Mouse (Mus musculus) forebrain, postnatal 0 days (tissue): ENCODE results near the gene Fgf12. TPM values are rescaled to one million over a fixed set of nuclear protein-coding genes. Genes with fewer than 3 reads are reported as not detected.

Source experiments
- ATAC-seq: fragments of 200-750 bp; cut with Nextera tagmentation; 2 replicates; pipeline ENCODE4 v1.8.0; 2017; ENCODE audit warnings: mild to moderate bottlenecking, moderate library complexity
- DNase-seq: peaks from one replicate; pipeline ENCODE4 v3.0.0-alpha.2; 2015
- H3K27ac ChIP-seq: fragments of 300-500 bp; sonication (generic); 2 replicates; pipeline ENCODE4 v1.5.1; 2014; ENCODE audit warnings: low read depth, mild to moderate bottlenecking, antibody characterized with exemption, low read length, moderate library complexity, mixed read lengths
- H3K27me3 ChIP-seq: fragments of 300-500 bp; sonication (generic); 2 replicates; pipeline ENCODE4 v1.6.1; 2014; ENCODE audit warnings: mild to moderate bottlenecking, low read length, mixed read lengths; ENCODE audit not compliant: insufficient read depth
- H3K36me3 ChIP-seq: fragments of 300-500 bp; sonication (generic); 2 replicates; pipeline ENCODE4 v1.6.1; 2014; ENCODE audit warnings: mild to moderate bottlenecking, moderate library complexity; ENCODE audit not compliant: insufficient read depth
- H3K4me1 ChIP-seq: fragments of 300-500 bp; sonication (generic); 2 replicates; pipeline ENCODE4 v1.6.1; 2014; ENCODE audit warnings: antibody characterized with exemption; ENCODE audit not compliant: insufficient read depth
- H3K4me2 ChIP-seq: fragments of 300-500 bp; sonication (generic); 2 replicates; pipeline ENCODE4 v1.6.1; 2014; ENCODE audit warnings: low read depth, mild to moderate bottlenecking, moderate library complexity
- H3K4me3 ChIP-seq: fragments of 300-500 bp; sonication (generic); 2 replicates; pipeline ENCODE4 v1.5.1; 2014; ENCODE audit warnings: low read depth, low read length, mixed read lengths
- H3K9ac ChIP-seq: fragments of 300-500 bp; sonication (generic); 2 replicates; pipeline ENCODE4 v1.6.1; 2014; ENCODE audit warnings: mild to moderate bottlenecking
- H3K9me3 ChIP-seq: fragments of 300-500 bp; sonication (generic); 2 replicates; pipeline ENCODE4 v1.6.1; 2016; ENCODE audit warnings: low read length
- CTCF ChIP-seq: sonication (generic); IDR thresholded peaks from 2 replicates; pipeline ENCODE4 v1.5.1; 2016; ENCODE audit warnings: antibody characterized with exemption, control low read depth, low read depth
- WGBS: fragments of 180-500 bp; shearing (Covaris S2); extraction: QIAGEN DNeasy Blood & Tissue Kit; methylation state at CpG from one replicate; pipeline ENCODE4 v1.1.7; 2014; 5-methylcytosine and 5-hydroxymethylcytosine counted together
- microRNA counts: library from miRNA; unstranded; fragments of <30 nt; microRNA quantifications from one replicate; lab custom pipeline; 2015
- microRNA-seq, 2 experiments: library from miRNA; unstranded; fragments of <30 nt; microRNA quantifications; one replicate each; pipeline ENCODE4; 2016
- polyA plus RNA-seq: library from polyadenylated mRNA; unstranded; fragments of >200 nt; fragmentation: Nextera tagmentation; extraction: Ambion mirVana; gene quantifications from 2 replicates; pipeline ENCODE4 v1.2.1, GENCODE M21; 2015
- total RNA-seq: library from RNA; depleted of rRNA; stranded (reverse); fragments of >200 nt; gene quantifications from 2 replicates; pipeline ENCODE4 v1.2.3, GENCODE M21; 2014; rRNA removed

Fgf12 gene
- total and polyA plus RNA-seq, 2 experiments from 2014 or later: 50.1 to 57.4 TPM

DNA sequence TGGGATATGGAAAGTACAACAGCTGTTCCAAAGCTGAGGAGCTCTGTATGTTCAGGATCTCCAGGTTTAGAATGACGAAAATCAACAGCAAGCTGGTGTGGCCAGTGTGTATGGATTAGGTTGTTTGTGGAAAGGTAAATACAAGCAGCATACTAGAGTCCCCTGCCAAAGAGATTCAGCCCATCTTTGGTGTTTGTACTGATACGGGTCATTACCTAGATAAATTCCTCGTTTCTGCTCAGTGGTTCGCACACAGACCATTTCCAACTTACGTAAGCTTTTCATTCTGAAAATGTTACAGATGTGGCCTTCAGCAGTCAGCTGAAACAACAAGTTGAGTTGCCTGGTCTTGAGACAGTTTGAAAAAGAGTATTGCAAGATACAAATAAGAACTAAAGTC lies 536.9 kb downstream of the Fgf12 start:
- 90% methylated on average over 5 of the region's 5 CpGs for WGBS
- Histone ChIP-seq H3K36me3 (no peaks in the 10 kb centered on the region), H3K4me1 (no peaks in the 10 kb centered on the region), H3K4me3 (no peak overlapping the region), H3K9ac (no peak overlapping the region), H3K27ac (no peak overlapping the region), H3K4me2 (no peak overlapping the region), H3K27me3 (no peaks in the 10 kb centered on the region), H3K9me3 (no peaks in the 10 kb centered on the region)
- DNase-seq (no peak), ATAC-seq (no peak)
- no peak for TF ChIP-seq CTCF

DNA sequence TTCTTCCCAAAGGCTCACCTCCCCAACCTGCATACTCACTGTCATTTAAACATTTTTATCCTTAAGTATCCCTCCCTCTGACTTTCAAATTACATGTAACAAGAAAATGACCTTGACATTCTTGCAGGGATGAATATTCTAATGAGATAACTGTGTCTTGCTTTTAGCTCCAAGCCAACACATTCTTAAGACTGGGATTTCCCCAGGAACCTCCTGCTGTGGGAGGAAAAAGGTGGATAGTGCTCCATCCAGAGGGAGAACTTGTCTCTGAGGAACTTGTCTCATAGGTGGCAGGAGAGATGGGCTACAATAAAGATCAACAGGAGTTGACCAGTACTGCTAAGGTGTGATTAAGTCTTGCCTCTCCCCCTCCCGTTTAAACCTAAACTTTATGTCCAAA lies 540.5 kb downstream of the Fgf12 start:
- ATAC-seq (no peak), DNase-seq (no peak)
- no peak overlapping the region for H3K4me2 ChIP-seq
- WGBS: 96% methylated on average over 1 of the region's 1 CpGs
- no peak overlapping the region for H3K4me3 ChIP-seq
- no peaks in the 10 kb centered on the region for H3K36me3 ChIP-seq
- no peak overlapping the region for H3K27ac ChIP-seq
- no peaks in the 10 kb centered on the region for H3K4me1 ChIP-seq
- H3K27me3 ChIP-seq: no peaks in the 10 kb centered on the region
- TF ChIP-seq CTCF: no peak
- H3K9ac ChIP-seq: no peak overlapping the region
- no peaks in the 10 kb centered on the region for H3K9me3 ChIP-seq

DNA sequence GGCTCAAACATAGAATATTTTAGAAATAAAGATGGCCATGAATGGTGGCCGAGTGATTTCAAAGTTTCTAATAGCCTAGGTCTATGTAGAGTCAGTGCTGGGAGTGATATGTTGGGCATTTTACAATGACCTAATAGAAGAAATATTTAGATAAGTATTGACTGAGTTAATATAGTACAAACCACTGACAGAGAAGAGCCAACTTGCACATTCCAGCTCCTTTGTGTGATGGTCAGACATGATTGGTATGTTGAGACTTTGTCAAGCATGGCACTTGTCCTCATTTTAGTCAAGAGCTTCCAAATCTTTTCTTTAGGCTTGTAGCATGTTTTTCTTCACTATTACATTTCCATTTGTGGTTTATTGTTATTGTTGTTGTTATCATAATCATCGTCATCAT lies 596.4 kb downstream of the Fgf12 start:
- no peaks in the 10 kb centered on the region for H3K36me3 ChIP-seq

DNA sequence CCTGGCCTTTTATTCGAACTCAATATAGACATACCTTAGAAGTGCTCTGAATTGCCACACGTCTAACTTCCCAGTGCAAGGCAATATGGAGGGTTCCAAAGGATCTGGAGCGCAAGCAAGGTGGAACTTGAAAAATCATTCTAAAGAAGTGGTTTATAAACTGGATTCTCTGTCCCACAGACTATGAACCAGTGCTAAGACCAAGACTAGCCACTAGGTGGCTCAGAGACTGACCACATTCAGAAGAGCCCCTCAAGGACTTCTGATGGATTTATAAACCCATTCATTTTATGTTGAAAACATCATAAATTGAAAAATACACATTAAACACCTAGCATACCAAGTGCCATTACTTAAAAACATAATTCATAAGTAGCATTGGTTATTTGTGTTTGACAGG lies 611.9 kb downstream of the Fgf12 start:
- no peaks in the 10 kb centered on the region for H3K36me3 ChIP-seq
- DNase-seq: no peak
- no peak overlapping the region for H3K4me3 ChIP-seq
- no peaks in the 10 kb centered on the region for H3K9me3 ChIP-seq
- no peaks in the 10 kb centered on the region for H3K4me1 ChIP-seq
- H3K4me2 ChIP-seq: no peak overlapping the region
- H3K27ac ChIP-seq: no peak overlapping the region
- no peak for ATAC-seq
- no peaks in the 10 kb centered on the region for H3K27me3 ChIP-seq
- WGBS: 85% methylated on average over 3 of the region's 3 CpGs
- TF ChIP-seq CTCF: peak; percentile 40
- H3K9ac ChIP-seq: no peak overlapping the region

More for the DNA sequence above, 596.4 kb downstream of the Fgf12 start:
- ATAC-seq (no peak), DNase-seq (no peak)
- Histone ChIP-seq H3K4me1 (no peaks in the 10 kb centered on the region), H3K4me3 (no peak overlapping the region), H3K4me2 (no peak overlapping the region), H3K27me3 (no peaks in the 10 kb centered on the region), H3K9ac (no peak overlapping the region), H3K9me3 (no peaks in the 10 kb centered on the region), H3K27ac (no peak overlapping the region)
- no peak for TF ChIP-seq CTCF
- 98% methylated on average over 2 of the region's 2 CpGs for WGBS

DNA sequence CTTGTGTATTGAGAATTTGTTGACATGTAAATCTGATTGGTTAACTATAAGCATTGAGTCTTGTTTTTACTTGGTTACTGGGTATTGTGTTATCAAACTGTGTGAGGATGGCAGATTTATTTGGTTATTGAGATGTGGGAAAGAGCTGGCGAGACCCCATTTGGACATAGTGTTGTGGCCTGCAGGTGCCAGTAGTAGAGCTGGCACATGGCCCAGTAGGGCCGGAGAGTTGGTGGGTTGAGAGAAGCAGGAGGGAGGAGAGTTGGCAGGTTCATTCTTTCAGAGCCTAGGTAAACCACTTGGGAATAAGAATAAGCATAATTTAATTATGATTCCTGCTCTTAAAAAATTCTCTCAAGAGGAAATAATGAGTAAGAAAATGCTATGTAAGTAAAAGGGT lies 625.9 kb downstream of the Fgf12 start:
- Histone ChIP-seq H3K27me3 (no peaks in the 10 kb centered on the region), H3K9me3 (no peaks in the 10 kb centered on the region), H3K4me3 (no peak overlapping the region), H3K4me2 (no peak overlapping the region), H3K9ac (no peak overlapping the region), H3K4me1 (no peaks in the 10 kb centered on the region), H3K36me3 (no peaks in the 10 kb centered on the region), H3K27ac (no peak overlapping the region)
- no peak for TF ChIP-seq CTCF
- no peak for ATAC-seq
- no peak for DNase-seq
- 52% methylated on average over 2 of the region's 2 CpGs for WGBS

MicroRNAs within 50 kb of the gene (microRNA counts, 519-probe panel; counts per million panel counts)
- microRNA mmu-miR-690 (lab: Ali Mortazavi, UCI): 1,876 counts per million, percentile 14 among the panel's probes with 10 or more counts

Small RNA genes within 50 kb of the gene (microRNA-seq; reads per million reads assigned to microRNA genes)
- 0 reads per million in 2 experiments for gene Mir690

Other genes with a start within 250 kb of the Fgf12 start
- 45.3 and 47.0 TPM in 2 replicates for gene Mb21d2, start 176.6 kb upstream of the Fgf12 start, total RNA-seq
- 15.2 and 15.8 TPM in 2 replicates for gene Mb21d2, start 176.6 kb upstream of the Fgf12 start, polyA plus RNA-seq